Mouse (Mus musculus): Measurements from ENCODE around the gene Abhd12b.

GRCm38 (mm10) chr12:70139871-70140270 is 14.1 kb upstream of the Abhd12b start:
- no peak for TF ChIP-seq POLR2A (IDR thresholded peaks at IDR 0.05; ENCODE audit: borderline replicate concordance, insufficient read depth, low read length)
- no peak for TF ChIP-seq CTCF (IDR thresholded peaks at IDR 0.05; ENCODE audit: borderline replicate concordance, insufficient read depth, low read depth, low read length)
